In genomic region chr6:118923212-118923577, GRCm38 (mm10) we compare ENCODE assay signal across 12 mouse cellular contexts.
DNase-seq lines count a peak whose midpoint lies in the region; ATAC-seq and TF ChIP-seq lines count a peak whose summit lies in the region.
"Had no signal": no experiment of that assay in that cellular context is flagged by ENCODE, and none has a peak within 500 bp of the region (broad histone marks: within the 10 kb centered on the region; RNA-seq: fewer than 3 reads in every experiment).

No protein-coding gene starts in this region.

- no peak for TF ChIP-seq EP300 in lung, postnatal 0 days (IDR thresholded peaks at IDR 0.05)

- TF ChIP-seq CTCF in lung, postnatal 0 days (IDR thresholded peaks at IDR 0.05): no peak

- H3K4me2 ChIP-seq in heart, embryonic 14.5 days (ENCODE audit: low read length): no peak overlapping the region
- no peak overlapping the region for H3K4me2 ChIP-seq in lung, postnatal 0 days (replicated peaks; ENCODE audit: low read depth, low read length)
- no peak overlapping the region for H3K4me2 ChIP-seq in limb, embryonic 14.5 days (replicated peaks; ENCODE audit: low read depth, low read length, severe bottlenecking)
- H3K4me2 ChIP-seq: stomach, embryonic 15.5 days had no signal

- H3K27ac ChIP-seq in heart, embryonic 14.5 days (replicated peaks in 1 of 2; ENCODE audit: control insufficient read depth in 1 of 2, insufficient read depth in 1 of 2, low read depth in 2 of 2, low read length in 2 of 2): no peak overlapping the region
- no peak overlapping the region for H3K27ac ChIP-seq in lung, postnatal 0 days (ENCODE audit: low read length)
- H3K27ac ChIP-seq in limb, embryonic 14.5 days (replicated peaks; ENCODE audit: low read depth, low read length): no peak overlapping the region
- H3K27ac ChIP-seq: gastrocnemius, adult 2 months; stomach, embryonic 15.5 days had no signal

- intact Hi-C loops in heart, postnatal 14 days (cut with DNase I): loop anchor here (5.0 kb wide), 1 partner anchor 276 kb away; no protein-coding TSS in a partner anchor

- peaks cover 6 to 42% of the 10 kb centered on the region in 2 experiments for H3K4me1 ChIP-seq in heart, embryonic 14.5 days (ENCODE audit: control insufficient read depth in 2 of 2, insufficient read depth in 2 of 2, low read length in 2 of 2)
- peaks cover 6% of the 10 kb centered on the region; the same call in 1 of the 2 replicates for H3K4me1 ChIP-seq in lung, postnatal 0 days (ENCODE audit: insufficient read depth, low read depth, low read length)
- H3K4me1 ChIP-seq in limb, embryonic 14.5 days (ENCODE audit: control insufficient read depth, insufficient read depth, low read length): peaks cover 16% of the 10 kb centered on the region
- H3K4me1 ChIP-seq: stomach, embryonic 15.5 days had no signal

- ATAC-seq in heart, embryonic 14.5 days (ENCODE audit: insufficient number of reproducible peaks, insufficient read depth, low FRiP score, low read depth): peak; percentile 36; the same call in 1 of the 2 replicates
- 0 out of 2 replicates have a peak, but pooled peaks have one; percentile 3 for ATAC-seq in lung, postnatal 0 days
- 0 out of 2 replicates have a peak, but pooled peaks have one; percentile 16 for ATAC-seq in limb, embryonic 14.5 days (ENCODE audit: low FRiP score, low read depth)
- ATAC-seq: inflammation-experienced regulatory T-cells, adult 6 months had no signal

- H3K36me3 ChIP-seq in heart, embryonic 14.5 days (ENCODE audit: control insufficient read depth, insufficient read depth, low read length): no peaks in the 10 kb centered on the region
- no peaks in the 10 kb centered on the region for H3K36me3 ChIP-seq in lung, postnatal 0 days (ENCODE audit: insufficient read depth, low read length)
- H3K36me3 ChIP-seq in limb, embryonic 14.5 days (ENCODE audit: control insufficient read depth, insufficient read depth, low read length): no peaks in the 10 kb centered on the region
- H3K36me3 ChIP-seq: stomach, embryonic 15.5 days had no signal

- DNase-seq in cerebellum, adult 8-10 months: peak; percentile 45
- no peak for DNase-seq in cerebellum, adult 11-12 months
- no peak for DNase-seq in heart, postnatal 14 days
- no peak for DNase-seq in lung, postnatal 0 days (ENCODE audit: low spot score)
- DNase-seq in lung, adult 18-20 months: no peak
- no peak for DNase-seq in limb, embryonic 14.5 days (ENCODE audit: low spot score)
- no peak for DNase-seq in urinary bladder, postnatal 14 days (ENCODE audit: low spot score)

- TF ChIP-seq POLR2A in limb, embryonic 14.5 days (IDR thresholded peaks at IDR 0.05; ENCODE audit: borderline replicate concordance, extremely low read depth, insufficient read depth, insufficient read length): no peak

- H3K27me3 ChIP-seq in heart, embryonic 14.5 days (ENCODE audit: control insufficient read depth, insufficient read depth, low read length): no peaks in the 10 kb centered on the region
- no peaks in the 10 kb centered on the region for H3K27me3 ChIP-seq in lung, postnatal 0 days (replicated peaks; ENCODE audit: insufficient read depth, low read length)
- H3K27me3 ChIP-seq in limb, embryonic 14.5 days (ENCODE audit: control insufficient read depth, insufficient read depth, low read length): no peaks in the 10 kb centered on the region
- H3K27me3 ChIP-seq: stomach, embryonic 15.5 days had no signal

- 67% methylated on average over 5 of the region's 5 CpGs for WGBS in heart, embryonic 14.5 days
- 70% methylated on average over 5 of the region's 5 CpGs for WGBS in lung, postnatal 0 days
- WGBS in limb, embryonic 14.5 days: 57% methylated on average over 5 of the region's 5 CpGs

- no peak overlapping the region for H3K4me3 ChIP-seq in heart, embryonic 14.5 days (ENCODE audit: control insufficient read depth in 1 of 2, insufficient read depth in 1 of 2, low read depth in 1 of 2, low read length in 2 of 2)
- no peak overlapping the region for H3K4me3 ChIP-seq in lung, postnatal 0 days (ENCODE audit: low read depth, low read length)
- no peak overlapping the region for H3K4me3 ChIP-seq in limb, embryonic 14.5 days (replicated peaks; ENCODE audit: low read length)
- H3K4me3 ChIP-seq: gastrocnemius, adult 2 months; stomach, embryonic 15.5 days had no signal

- H3K9ac ChIP-seq in heart, embryonic 14.5 days (ENCODE audit: low read length): no peak overlapping the region
- H3K9ac ChIP-seq in lung, postnatal 0 days (replicated peaks; ENCODE audit: low read depth): no peak overlapping the region
- H3K9ac ChIP-seq in limb, embryonic 14.5 days (ENCODE audit: low read depth, low read length, severe bottlenecking): no peak overlapping the region
- H3K9ac ChIP-seq: liver, postnatal 0 days; stomach, embryonic 15.5 days had no signal

- H3K9me3 ChIP-seq in heart, embryonic 14.5 days (ENCODE audit: control insufficient read depth, low read length): no peaks in the 10 kb centered on the region
- no peaks in the 10 kb centered on the region for H3K9me3 ChIP-seq in lung, postnatal 0 days (ENCODE audit: low read length)
- H3K9me3 ChIP-seq in limb, embryonic 14.5 days (ENCODE audit: control insufficient read depth, low read length): no peaks in the 10 kb centered on the region
- H3K9me3 ChIP-seq: stomach, embryonic 15.5 days had no signal
